15 mouse cellular contexts compared by ENCODE assay signal in genomic region chr15:31979961-31980360, GRCm38 (mm10).
A peak's percentile ranks its signal among the peaks of the same experiment; 100 is the strongest.
DNase-seq lines count a peak whose midpoint lies in the region; ATAC-seq and TF ChIP-seq lines count a peak whose summit lies in the region.
"Had no signal": no experiment of that assay in that cellular context is flagged by ENCODE, and none has a peak within 500 bp of the region (broad histone marks: within the 10 kb centered on the region; RNA-seq: fewer than 3 reads in every experiment).

No protein-coding gene starts in this region.

- no peak for ATAC-seq in limb, embryonic 14.5 days (ENCODE audit: low FRiP score, low read depth)
- no peak for ATAC-seq in hindbrain, embryonic 12.5 days (ENCODE audit: low FRiP score)
- ATAC-seq in heart, embryonic 11.5 days (replicated peaks; ENCODE audit: insufficient number of reproducible peaks, low FRiP score, low TSS enrichment), result no peak
- ATAC-seq: midbrain, embryonic 15.5 days had no signal

- no peak overlapping the region for H3K4me3 ChIP-seq in limb, embryonic 14.5 days (replicated peaks; ENCODE audit: low read length)
- no peak overlapping the region for H3K4me3 ChIP-seq in hindbrain, embryonic 12.5 days
- no peak overlapping the region for H3K4me3 ChIP-seq in heart, embryonic 11.5 days (ENCODE audit: low read depth, low read length)
- H3K4me3 ChIP-seq: embryonic facial prominence, embryonic 13.5 days; midbrain, embryonic 15.5 days; neural tube, embryonic 13.5 days had no signal

- no peak overlapping the region for H3K4me2 ChIP-seq in limb, embryonic 14.5 days (replicated peaks; ENCODE audit: low read depth, low read length, severe bottlenecking)
- no peak overlapping the region for H3K4me2 ChIP-seq in hindbrain, embryonic 12.5 days (replicated peaks)
- H3K4me2 ChIP-seq in heart, embryonic 11.5 days, result no peak overlapping the region
- H3K4me2 ChIP-seq: embryonic facial prominence, embryonic 13.5 days; midbrain, embryonic 15.5 days; neural tube, embryonic 13.5 days had no signal

- H3K27ac ChIP-seq in limb, embryonic 14.5 days (replicated peaks; ENCODE audit: low read depth, low read length), result no peak overlapping the region
- H3K27ac ChIP-seq in hindbrain, embryonic 12.5 days, result no peak overlapping the region
- no peak overlapping the region for H3K27ac ChIP-seq in heart, embryonic 11.5 days (ENCODE audit: low read depth, low read length)
- H3K27ac ChIP-seq: embryonic facial prominence, embryonic 13.5 days; midbrain, embryonic 15.5 days; neural tube, embryonic 13.5 days; stomach, postnatal 0 days had no signal

- H3K36me3 ChIP-seq in limb, embryonic 14.5 days (ENCODE audit: control insufficient read depth, insufficient read depth, low read length), result no peaks in the 10 kb centered on the region
- H3K36me3 ChIP-seq in hindbrain, embryonic 12.5 days, result no peaks in the 10 kb centered on the region
- no peaks in the 10 kb centered on the region for H3K36me3 ChIP-seq in heart, embryonic 11.5 days (ENCODE audit: control insufficient read depth, insufficient read depth, low read length)
- H3K36me3 ChIP-seq: embryonic facial prominence, embryonic 13.5 days; midbrain, embryonic 15.5 days; neural tube, embryonic 13.5 days had no signal

- H3K4me1 ChIP-seq in limb, embryonic 14.5 days (ENCODE audit: control insufficient read depth, insufficient read depth, low read length), result no peaks in the 10 kb centered on the region
- no peaks in the 10 kb centered on the region for H3K4me1 ChIP-seq in hindbrain, embryonic 12.5 days
- H3K4me1 ChIP-seq in heart, embryonic 11.5 days (ENCODE audit: control insufficient read depth, insufficient read depth, low read length), result no peaks in the 10 kb centered on the region
- H3K4me1 ChIP-seq: midbrain, embryonic 15.5 days had no signal

- H3K9me3 ChIP-seq in limb, embryonic 14.5 days (ENCODE audit: control insufficient read depth, low read length), result no peaks in the 10 kb centered on the region
- H3K9me3 ChIP-seq in hindbrain, embryonic 12.5 days (replicated peaks), result no peaks in the 10 kb centered on the region
- no peaks in the 10 kb centered on the region for H3K9me3 ChIP-seq in heart, embryonic 11.5 days (replicated peaks; ENCODE audit: control insufficient read depth, low read length)
- H3K9me3 ChIP-seq: embryonic facial prominence, embryonic 13.5 days; midbrain, embryonic 15.5 days; neural tube, embryonic 13.5 days had no signal

- 11% methylated on average over 7 of the region's 7 CpGs for WGBS in limb, embryonic 14.5 days
- 73% methylated on average over 7 of the region's 7 CpGs for WGBS in hindbrain, embryonic 12.5 days
- 69% methylated on average over 7 of the region's 7 CpGs for WGBS in heart, embryonic 11.5 days (ENCODE audit: insufficient replicate concordance)

- DNase-seq in embryo, embryonic 10 days (ENCODE audit: low spot score), result peak; percentile 12
- no peak for DNase-seq in embryo, embryonic 9.5 days (ENCODE audit: extremely low spot score)
- DNase-seq in kidney, postnatal 4 days, result peak; percentile 40 to 41
- no peak for DNase-seq in kidney, adult 8-10 months
- peak; percentile 17 for DNase-seq in fibroblast of lung, adult 2 months (ENCODE audit: low read depth)
- DNase-seq in limb, embryonic 14.5 days (ENCODE audit: low spot score), result peak; percentile 37
- DNase-seq: cerebellum, adult 8-10 months; thymus, postnatal 36 days had no signal

- no peak for TF ChIP-seq POLR2A in limb, embryonic 14.5 days (IDR thresholded peaks at IDR 0.05; ENCODE audit: borderline replicate concordance, extremely low read depth, insufficient read depth, insufficient read length)

- H3K27me3 ChIP-seq in limb, embryonic 14.5 days (ENCODE audit: control insufficient read depth, insufficient read depth, low read length), result no peaks in the 10 kb centered on the region
- no peaks in the 10 kb centered on the region for H3K27me3 ChIP-seq in hindbrain, embryonic 12.5 days
- no peaks in the 10 kb centered on the region for H3K27me3 ChIP-seq in heart, embryonic 11.5 days (ENCODE audit: control insufficient read depth, insufficient read depth, low read length)
- H3K27me3 ChIP-seq: CH12.LX; embryonic facial prominence, embryonic 13.5 days; midbrain, embryonic 15.5 days; neural tube, embryonic 13.5 days had no signal

- no peak overlapping the region for H3K9ac ChIP-seq in limb, embryonic 14.5 days (ENCODE audit: low read depth, low read length, severe bottlenecking)
- H3K9ac ChIP-seq in hindbrain, embryonic 12.5 days, result no peak overlapping the region
- no peak overlapping the region for H3K9ac ChIP-seq in heart, embryonic 11.5 days (ENCODE audit: low read depth, low read length)
- H3K9ac ChIP-seq: embryonic facial prominence, embryonic 13.5 days; midbrain, embryonic 15.5 days; neural tube, embryonic 13.5 days had no signal

Comparison
In these comparisons a context has a peak if more than half of its experiments do, and no peak if none do; other contexts are left out.
1. DNase-seq: peak in embryo, embryonic 10 days (single experiment), kidney, postnatal 4 days (2 of 2), fibroblast of lung, adult 2 months (single experiment) and limb, embryonic 14.5 days (single experiment); none in embryo, embryonic 9.5 days (single experiment) and kidney, adult 8-10 months (0 of 2).